Mouse (Mus musculus) retina, postnatal 1 day (tissue): ENCODE measurements around the gene Abhd2.
"Not testable (repeated sequence)": the region's sequence is repeated elsewhere in the genome, so short reads cannot be mapped to it uniquely, and the experiment has no call there.

Source experiments
- DNase-seq: peaks from one replicate; pipeline ENCODE4 v3.0.0-alpha.2; 2012

Gene Abhd2

GRCm38 (mm10) chr7:79267690-79268388 is 5.2 kb upstream of the Abhd2 start:
- no peak for DNase-seq

DNA sequence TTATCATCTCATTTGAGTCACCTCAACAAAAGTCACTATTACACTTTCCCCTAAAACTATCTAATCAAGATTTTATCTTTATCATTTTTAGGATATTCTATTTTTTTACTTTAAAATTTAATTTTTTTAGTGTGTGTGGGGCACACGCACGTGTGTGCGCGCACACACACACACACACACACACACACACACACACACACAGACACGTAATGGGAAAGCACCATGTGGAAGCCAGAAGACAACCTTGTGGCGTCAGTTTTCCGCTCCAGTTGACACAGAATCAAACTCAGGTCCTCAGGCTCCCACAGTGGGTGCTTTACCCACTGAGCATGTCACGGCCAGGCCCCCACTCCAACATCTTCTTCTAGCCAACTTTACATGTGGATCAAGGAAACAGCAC is 4.1 kb upstream of the Abhd2 start:
- DNase-seq = no peak

- peak; percentile 56 for DNase-seq
Observed at GRCm38 (mm10) chr7:79269411-79269810, 3.6 kb upstream of the Abhd2 start.

- DNase-seq = no peak
Observed at GRCm38 (mm10) chr7:79269866-79270265, 3.1 kb upstream of the Abhd2 start.

GRCm38 (mm10) chr7:79270961-79271387 is 2.0 kb upstream of the Abhd2 start:
- no peak for DNase-seq

DNA sequence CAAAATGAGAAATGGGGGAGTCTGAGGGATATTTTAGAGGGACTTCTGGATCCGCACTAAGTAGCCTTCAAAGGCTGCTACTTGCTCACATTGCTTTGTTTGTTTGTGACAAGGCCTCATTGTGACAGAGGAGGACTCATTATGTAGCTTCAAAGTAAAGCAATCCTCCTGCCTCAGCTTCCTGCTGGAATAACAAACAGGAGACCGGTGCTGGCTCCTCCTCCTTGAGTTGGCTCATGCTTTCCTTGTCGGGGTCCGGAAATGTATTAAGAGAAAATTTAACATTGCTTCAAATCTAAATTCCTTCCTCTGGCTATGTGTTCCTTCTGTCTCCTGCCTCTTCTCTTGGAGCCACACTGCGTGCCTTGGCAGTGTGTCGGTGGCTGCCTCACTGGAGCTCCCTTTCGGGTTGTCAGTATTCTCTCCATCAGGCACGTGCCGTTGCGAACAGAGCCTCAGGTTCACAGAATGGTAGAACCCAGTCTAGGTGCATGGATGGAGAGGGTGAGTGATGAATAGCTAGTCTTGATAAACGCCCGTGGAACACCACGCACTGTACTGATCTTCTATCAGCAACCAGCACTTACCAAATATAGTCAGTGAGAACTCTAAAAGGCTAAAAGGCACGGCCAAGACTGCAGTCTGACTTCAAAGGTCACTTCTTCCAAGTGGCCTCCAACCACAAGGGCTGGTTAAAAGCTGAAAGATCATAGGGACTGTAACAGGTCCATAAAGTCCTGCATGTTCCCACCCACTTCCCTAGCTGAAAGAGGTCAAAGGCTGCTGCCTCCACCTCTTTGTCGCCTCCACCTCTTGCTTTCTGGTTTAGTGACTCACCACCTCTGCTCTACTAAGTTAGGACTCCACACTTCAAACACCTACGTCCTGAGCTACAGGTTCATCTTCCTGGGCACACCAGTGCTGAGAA is 874 bp upstream of the Abhd2 start:
- DNase-seq = no peak

GRCm38 (mm10) chr7:79273738-79274472 is 906 bp downstream of the Abhd2 start:
- peak; percentile 46 for DNase-seq

DNA sequence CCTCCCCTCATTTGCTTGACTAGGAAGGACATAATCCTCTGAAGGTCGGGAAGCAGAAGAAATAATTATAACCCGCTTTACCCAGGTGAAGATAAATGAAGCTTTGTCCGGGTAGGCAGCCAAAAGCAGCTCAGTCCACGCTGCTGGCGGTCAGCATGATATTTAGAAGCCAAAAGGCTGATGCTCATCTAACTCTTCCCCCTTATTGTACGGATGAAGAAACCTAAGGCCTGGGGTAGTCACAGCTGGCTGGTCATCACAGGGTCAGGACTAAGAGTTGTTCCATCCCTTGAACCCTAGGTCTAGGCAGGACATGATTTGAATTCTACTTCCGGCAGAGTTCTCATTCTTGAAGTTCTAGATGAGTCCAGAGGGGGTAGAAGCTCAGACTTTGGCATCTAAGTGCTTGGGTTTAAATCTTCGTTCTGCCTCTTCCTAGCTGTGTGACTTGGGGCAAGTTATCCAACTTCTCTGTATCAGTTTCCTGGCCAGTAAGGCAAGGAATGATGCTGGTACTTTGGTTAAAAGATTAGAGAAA is 1.5 kb downstream of the Abhd2 start:
- no peak for DNase-seq

- DNase-seq = no peak
Observed at GRCm38 (mm10) chr7:79275345-79275744, 2.3 kb downstream of the Abhd2 start.

DNA sequence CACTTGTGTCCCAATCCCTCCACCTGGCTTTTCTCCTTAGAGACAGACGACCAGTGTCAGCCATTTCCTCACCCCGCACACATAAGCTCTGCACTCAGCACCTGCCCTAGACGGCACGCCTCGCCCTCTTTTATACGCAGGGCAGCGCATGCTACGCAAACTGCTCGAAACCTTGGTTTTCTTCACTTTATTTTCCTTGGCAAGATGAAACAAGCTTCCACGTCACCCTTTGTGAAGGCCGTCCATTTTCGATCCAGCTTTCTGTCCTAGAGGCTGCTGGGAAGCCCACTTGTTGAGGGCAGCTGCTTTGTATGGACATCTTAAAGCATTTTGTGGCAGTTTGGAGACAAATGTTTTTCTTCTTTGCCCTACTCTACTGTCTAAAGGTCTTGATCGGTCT is 5.4 kb downstream of the Abhd2 start:
- no peak for DNase-seq

DNA sequence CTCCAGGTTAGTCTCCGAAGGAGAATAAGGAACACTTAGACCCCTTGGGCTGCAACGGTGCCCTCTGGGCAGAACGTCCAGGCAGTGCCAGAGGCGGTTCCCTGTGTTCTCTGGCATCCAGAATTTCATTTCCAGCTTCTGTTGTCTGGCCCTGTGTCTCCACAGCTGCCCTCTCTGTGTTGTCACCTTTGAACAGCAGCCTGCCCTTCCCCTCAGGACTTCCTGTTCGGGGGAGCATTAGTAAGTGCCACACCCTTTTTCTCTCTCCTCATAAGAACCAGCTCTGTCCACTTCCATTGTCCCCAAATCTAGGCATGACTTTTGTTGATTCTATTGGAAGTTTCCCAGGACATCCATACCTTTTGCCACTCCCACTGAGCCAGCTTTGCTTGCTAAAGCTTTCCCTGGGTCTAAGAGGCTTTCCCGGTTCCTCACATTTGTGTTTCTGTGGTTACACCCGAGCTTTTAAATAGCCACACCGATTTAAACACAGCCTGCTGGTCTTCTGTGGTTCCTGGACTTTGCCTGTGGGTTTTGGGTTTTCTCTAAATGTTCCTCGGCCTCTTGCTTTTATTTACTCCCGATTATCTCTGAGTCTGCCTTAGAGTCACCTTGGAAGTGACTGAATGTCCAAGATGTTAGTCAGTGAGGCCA is 6.5 kb downstream of the Abhd2 start:
- DNase-seq = no peak

GRCm38 (mm10) chr7:79282883-79283670 is 10.1 kb downstream of the Abhd2 start:
- no peak for DNase-seq

DNA sequence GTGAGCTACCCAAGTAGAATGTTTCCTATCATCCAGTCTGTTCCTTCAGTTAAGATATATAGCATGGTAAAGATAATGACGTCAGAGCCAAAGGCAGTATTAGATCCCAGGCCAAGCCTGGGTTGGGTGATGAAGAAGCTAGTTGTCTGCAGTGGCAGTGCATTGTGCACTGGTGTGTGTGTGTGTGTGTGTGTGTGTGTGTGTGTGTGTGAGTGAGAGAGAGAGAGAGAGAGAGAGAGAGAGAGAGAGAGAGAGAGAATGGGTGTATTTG is 10.6 kb downstream of the Abhd2 start:
- DNase-seq = not testable (repeated sequence)

DNA sequence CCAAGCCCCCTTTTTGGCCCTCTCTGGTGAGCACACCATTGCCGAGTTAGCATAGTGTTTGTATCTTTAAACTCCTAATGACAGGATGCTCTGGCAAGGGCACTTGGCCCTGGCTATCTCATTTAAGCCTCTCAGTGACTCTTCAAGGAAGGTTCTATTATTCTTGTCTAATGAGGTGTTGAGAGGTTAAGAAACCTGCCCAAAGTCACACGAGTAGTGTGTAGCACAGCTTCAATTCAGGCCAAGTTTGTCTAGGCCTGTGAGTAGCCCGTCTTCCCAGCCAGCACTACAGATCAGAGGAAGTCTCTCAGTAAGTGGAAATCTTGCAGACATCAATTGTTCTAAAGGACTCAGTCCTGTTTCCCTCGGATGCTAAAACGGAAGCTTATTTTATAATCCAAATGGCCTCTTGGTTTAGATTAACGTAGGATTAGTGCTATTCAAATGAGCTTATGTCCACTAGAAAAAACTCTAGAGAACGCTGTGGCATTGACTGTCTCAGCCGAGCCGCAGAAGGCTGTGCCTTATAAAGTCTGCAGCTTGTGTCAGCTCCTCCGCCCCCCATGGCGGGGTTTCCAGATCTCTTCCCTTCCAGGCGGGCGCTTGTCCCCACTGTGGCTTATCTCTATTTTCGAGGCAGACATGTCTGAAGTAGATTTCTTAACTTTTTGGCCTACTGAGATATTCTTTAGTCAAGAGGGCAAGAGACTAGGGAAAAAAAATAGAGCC is 11.3 kb downstream of the Abhd2 start:
- peak; percentile 68 for DNase-seq

- DNase-seq = no peak
Observed at GRCm38 (mm10) chr7:79284889-79285280, 11.9 kb downstream of the Abhd2 start.

- no peak for DNase-seq
Observed at GRCm38 (mm10) chr7:79285408-79285807, 12.4 kb downstream of the Abhd2 start.

GRCm38 (mm10) chr7:79287226-79287625 is 14.2 kb downstream of the Abhd2 start:
- no peak for DNase-seq

DNA sequence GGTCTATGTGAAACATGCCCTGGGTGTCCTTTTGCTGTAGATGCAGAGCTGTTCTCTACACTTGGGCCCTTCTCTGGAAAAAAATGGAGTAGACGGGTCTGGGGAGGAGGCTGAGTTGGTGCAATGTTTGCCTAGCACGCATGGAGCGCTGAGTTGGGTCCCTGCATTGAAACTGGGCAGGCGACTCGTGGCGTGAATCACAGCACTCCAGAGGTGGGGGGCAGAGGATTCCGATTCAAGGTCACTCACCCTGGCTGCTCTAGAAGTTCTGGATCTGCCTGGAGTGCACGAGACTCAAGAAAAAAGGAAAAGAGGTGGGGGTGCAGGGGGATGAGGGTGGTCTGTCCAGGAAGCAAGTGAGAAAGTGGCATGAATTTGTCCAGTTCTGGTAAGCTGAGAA is 14.9 kb downstream of the Abhd2 start:
- DNase-seq = no peak

DNA sequence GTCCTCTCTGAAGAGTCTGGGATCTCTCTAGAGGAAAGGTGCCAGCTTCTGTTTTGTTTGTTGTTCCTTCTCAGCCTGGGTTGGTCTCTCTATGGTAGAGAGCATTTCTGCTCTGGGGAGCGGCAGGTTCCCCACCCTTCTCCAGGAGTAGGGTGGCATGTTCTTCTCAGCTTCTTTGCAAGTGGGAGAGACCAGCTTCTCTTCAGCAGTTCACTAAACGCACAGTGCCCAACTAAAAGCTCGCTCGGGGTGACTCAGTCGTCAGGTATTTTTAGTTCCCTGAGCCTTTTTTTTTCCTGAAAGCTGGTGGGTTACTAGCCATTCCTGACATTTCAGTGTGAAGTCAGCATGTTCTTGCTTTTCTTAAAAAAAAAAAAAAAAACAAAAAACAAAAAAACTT is 15.4 kb downstream of the Abhd2 start:
- no peak for DNase-seq

DNA sequence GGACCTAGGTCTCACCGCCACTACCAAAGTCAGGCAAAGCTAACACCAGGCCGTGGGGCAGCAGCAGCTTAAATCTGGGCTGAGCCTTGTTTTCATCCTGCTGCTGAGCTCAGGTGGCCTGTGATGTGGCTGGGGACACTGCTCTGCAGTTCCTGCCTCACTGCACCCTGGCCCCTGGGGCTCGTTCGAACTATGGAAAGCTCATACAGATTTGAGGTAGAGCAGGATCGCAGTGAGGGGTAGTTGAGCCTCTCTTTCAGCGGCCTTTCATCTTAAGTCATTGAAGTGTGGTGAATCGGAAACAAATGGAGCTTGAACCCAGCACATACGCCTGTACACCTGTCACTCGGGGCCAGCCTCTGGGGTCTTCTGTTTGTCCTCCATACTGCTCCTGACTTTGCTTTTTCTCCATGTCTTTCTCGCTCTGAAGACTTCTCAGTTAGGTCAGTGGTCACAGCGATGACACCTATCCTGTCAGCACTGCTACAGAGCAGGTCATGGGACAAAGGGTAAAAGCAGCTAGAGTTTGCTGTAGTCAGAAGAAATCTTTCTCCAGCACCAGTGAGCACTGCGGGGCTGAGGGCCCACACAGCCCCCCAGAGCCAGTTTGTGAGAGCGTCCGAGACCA is 20.7 kb downstream of the Abhd2 start:
- DNase-seq = no peak

DNA sequence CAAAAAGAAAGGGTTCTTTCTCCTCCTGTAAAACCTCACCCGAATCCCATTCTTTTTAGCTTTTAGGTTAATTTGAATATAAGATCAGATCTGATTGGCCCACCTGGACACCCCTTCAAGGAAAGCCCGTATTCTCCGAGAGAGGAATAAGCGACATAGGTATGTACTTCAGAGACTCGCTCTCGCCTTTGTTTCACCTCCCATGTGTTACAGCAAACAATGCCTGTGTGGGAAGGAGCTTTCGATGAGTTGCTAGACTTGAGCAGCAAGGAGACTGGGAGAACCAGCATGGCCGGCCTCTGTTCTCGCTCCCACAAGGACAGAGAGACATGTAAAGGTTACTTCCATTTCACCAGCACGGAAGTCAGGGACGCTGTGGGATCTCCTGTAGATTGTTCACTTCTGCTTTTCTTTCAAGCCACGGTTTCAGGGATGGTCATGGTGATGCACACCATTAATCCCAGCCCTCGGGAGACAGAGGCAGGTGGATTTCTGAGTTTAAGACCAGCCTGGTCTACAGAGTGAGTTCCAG is 21.5 kb downstream of the Abhd2 start:
- no peak for DNase-seq
